Mouse (Mus musculus) urinary bladder, postnatal 36 days (tissue): Measurements from ENCODE around the gene Tmem208.

Source experiments
- DNase-seq, 2 experiments: peaks; one replicate each; pipeline ENCODE4 v3.0.0; 2022; ENCODE audit warnings: low spot score in 2 of 2, mixed read lengths in 1 of 2

Tmem208 gene

GRCm38 (mm10) chr8:105326968-105327367 lies 814 bp downstream of the Tmem208 start:
- no peak for DNase-seq

- DNase-seq = no peak
Measured at GRCm38 (mm10) chr8:105330325-105330724, 4.2 kb downstream of the Tmem208 start.

GRCm38 (mm10) chr8:105331469-105331868 lies 5.3 kb downstream of the Tmem208 start:
- DNase-seq = no peak

- no peak for DNase-seq
Measured at GRCm38 (mm10) chr8:105331931-105332330, 5.8 kb downstream of the Tmem208 start.

GRCm38 (mm10) chr8:105332523-105332922 lies 6.4 kb downstream of the Tmem208 start:
- no peak for DNase-seq

GRCm38 (mm10) chr8:105336373-105337130 lies 10.4 kb downstream of the Tmem208 start:
- DNase-seq = no peak

GRCm38 (mm10) chr8:105338992-105339391 lies 12.8 kb downstream of the Tmem208 start:
- no peak for DNase-seq

GRCm38 (mm10) chr8:105339886-105340635 lies 13.9 kb downstream of the Tmem208 start:
- no peak for DNase-seq

- DNase-seq = no peak
Measured at GRCm38 (mm10) chr8:105341399-105341798, 15.2 kb downstream of the Tmem208 start.

- no peak for DNase-seq
Measured at GRCm38 (mm10) chr8:105342768-105343167, 16.6 kb downstream of the Tmem208 start.

GRCm38 (mm10) chr8:105343791-105344574 lies 17.8 kb downstream of the Tmem208 start:
- no peak for DNase-seq

GRCm38 (mm10) chr8:105345061-105345975 lies 19.2 kb downstream of the Tmem208 start:
- DNase-seq = peak in 1 of 2 experiments; percentile 56

- peak; percentile 63 to 72 for DNase-seq
Measured at GRCm38 (mm10) chr8:105346611-105347427, 20.7 kb downstream of the Tmem208 start.

- peak; percentile 93 to 95 for DNase-seq
Measured at GRCm38 (mm10) chr8:105347428-105348221, 21.5 kb downstream of the Tmem208 start, which contains the start of gene Fhod1. Fhod1 (minus strand) TSS chr8:105347953.

- DNase-seq = no peak
Measured at GRCm38 (mm10) chr8:105348450-105349095, 22.4 kb downstream of the Tmem208 start, which contains the start of gene Slc9a5. Slc9a5 (plus strand) TSS chr8:105348843.

- DNase-seq = no peak
Measured at GRCm38 (mm10) chr8:105349096-105349771, 23.1 kb downstream of the Tmem208 start.

GRCm38 (mm10) chr8:105350186-105350585 lies 24.0 kb downstream of the Tmem208 start:
- DNase-seq = no peak

- DNase-seq = no peak
Measured at GRCm38 (mm10) chr8:105353583-105354135, 27.5 kb downstream of the Tmem208 start.
